Mouse (Mus musculus) kidney, adult 8-10 months (tissue): ENCODE results near the gene Tomm40l.

ENCODE experiments used
- DNase-seq, 2 experiments: peaks; one replicate each; pipeline ENCODE4 v3.0.0; 2022

The Tomm40l gene

GRCm38 (mm10) chr1:171249913-171250600 lies 27.7 kb upstream of the Tomm40l start, which contains the start of gene Adamts4:
Adamts4 (plus strand) TSS chr1:171250421.
- DNase-seq: no peak

- no peak for DNase-seq
Observed at GRCm38 (mm10) chr1:171248386-171249226, 26.3 kb upstream of the Tomm40l start.

DNA sequence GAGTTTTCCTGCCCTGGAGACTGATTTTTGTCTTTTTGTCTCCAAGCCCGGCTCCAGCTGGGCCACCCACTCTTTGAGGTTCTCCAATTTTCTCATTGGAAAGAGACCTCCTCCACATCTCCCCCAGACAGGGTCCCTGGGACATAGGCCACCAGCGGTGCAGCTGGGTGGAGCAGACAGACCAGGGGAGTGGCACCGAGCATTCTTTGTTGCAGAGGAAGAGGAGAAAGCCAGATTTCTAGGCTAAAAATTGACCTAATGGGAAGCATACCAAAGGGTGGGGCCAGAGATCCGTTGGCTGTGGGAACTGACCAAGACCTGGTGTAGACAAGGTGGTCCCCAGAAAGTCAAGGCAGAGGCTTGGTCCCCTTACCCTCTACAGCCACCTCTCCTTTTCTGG lies 25.6 kb upstream of the Tomm40l start:
- DNase-seq: no peak

DNA sequence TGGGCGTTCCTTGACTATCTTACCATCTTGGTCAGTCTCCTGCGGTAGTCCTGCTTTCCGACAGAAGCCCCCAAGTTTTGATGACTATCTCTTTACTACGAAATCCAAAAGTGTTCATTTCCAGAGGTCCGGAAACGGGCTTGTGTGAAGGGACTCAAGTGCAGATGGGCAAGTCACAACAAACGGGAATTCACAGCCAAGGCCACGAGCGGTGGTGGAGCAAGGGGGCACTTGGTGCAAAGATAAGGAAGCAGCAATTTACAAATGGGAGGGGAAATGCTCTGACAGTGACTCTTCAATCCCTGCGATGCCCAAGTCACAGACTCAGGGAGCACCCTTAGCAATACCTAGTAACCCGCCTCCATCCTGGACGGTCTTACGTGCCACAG lies 25.1 kb upstream of the Tomm40l start:
- DNase-seq: no peak

DNA sequence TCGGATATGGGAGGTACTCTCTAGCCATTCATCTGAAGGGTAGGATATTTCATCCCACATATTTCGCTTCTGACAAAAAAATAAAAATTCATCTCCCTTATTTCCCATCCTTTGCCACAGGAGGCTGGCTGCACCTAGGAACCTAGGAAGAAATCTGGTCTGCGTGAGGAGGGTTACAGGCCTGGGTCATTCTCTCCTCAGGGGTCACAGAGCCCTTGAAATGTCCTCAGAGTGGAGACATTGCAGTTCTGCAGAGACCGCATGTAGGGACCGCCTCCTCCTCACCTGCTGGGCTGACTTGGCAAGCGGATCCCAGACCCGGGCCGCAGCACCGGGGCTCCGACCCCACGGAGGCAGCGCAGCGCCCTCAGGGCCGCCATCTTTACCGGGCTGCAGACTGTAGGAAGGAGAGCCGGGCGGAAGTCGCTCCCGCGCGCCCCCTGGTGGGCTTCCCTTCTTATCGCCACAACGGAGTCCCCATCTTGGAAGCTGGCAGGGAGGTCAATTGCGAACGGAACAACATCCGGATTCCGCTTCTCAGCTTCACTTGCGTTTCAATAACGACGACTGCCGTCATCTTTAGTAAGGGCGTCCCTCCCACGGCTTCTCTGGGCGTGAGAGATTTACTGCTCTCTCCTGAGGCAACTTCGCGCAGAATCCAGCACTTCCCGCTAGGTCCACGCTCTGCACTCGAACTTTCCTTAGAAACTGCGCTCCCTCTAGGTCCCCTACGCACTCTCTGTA lies 24.6 kb upstream of the Tomm40l start:
- peak; percentile 97 to 98 for DNase-seq

DNA sequence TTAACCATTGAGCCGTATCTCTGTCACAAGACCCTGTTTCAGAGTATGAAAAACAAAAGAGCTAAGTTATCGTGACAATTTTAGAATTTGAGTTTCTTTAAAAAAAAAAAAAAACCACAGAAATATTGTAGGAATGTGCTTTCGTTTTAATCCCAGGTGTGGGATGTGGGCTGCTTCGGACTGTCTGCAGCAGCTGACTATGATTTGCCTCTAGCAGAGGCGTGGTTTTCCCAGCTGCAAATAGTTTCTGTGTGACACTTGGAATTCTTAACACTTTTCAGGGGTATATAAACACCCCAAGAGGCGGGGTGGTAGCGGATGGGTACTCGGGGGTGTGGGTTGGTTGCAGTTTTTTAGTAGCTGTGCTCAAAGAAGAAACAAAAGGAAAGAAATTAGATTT lies 23.0 kb upstream of the Tomm40l start:
- DNase-seq: no peak

DNA sequence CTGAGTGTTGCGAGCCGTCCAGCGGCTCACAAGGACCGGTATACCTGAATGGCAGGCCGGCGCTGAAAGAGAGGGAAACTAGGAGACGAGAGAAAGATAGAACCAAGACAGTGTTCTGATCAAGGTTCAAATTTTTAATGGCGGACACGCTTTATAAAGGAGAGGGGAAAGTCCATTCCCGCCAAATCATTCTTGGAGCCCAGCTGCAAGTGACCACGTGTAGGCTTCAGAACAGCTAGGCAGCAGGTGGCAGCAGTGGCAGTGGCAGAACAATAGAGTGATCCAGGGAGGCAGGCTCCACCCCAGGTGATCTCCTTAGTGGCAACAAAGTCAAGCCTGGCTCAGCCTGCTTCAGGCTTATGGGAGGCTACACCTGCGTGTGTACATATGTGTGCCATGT lies 19.6 kb upstream of the Tomm40l start:
- DNase-seq: peak in 1 of 2 experiments; percentile 43

GRCm38 (mm10) chr1:171240911-171241310 lies 18.6 kb upstream of the Tomm40l start:
- DNase-seq: no peak

DNA sequence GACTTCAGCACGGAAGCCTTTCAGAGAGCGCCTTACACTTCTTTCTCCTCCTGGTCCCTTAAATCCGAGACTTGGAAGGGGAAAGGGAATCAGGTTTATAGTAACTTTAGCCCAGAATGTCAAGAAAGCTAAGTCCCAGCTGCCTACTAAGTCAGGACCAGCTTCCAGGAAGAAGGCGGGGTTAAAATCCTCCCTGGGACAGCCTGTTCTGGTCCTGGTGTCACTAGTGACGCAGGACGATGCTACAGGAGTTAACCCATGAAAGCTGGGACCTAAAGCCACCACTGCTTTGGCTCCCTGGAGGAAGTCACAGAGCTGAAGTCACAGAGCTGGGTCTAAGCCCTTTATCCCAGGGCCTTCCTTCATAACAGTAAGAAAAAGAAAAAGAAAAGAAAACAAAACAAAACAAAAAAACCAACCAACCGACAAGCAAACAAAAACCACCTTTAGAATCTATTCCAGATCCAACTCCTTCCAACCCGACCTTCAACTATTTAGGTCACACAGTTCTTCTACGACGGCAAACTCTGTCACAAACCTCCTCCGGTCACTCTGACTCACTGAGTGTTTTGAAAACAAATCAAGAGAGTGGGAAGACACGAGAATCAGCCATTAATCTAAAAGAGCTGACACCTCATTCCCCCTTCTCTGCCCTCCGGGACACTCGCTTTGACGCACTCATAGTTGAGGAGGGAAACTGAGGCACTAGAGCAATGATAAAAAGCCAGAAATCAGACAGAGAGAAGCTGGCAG lies 17.9 kb upstream of the Tomm40l start:
- peak in 1 of 2 experiments; percentile 40 for DNase-seq

DNA sequence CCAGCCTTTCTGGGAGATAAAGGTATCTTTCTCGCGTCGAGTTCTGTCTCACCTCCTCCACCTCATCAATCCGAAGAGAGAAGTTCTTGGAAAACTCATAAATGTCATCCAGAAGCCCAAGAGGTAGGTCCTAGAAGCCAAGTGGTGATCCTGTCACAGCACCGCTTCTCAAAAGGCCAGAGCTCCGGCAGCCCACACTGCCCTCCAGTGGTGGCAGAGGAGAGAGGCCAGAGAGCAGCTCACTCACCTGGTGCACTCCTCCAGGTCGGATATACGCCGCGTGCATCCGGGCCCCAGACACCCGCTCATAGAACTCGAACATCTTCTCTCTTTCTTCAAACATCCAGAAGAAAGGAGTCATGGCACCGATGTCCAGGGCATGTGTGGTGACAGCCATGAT lies 16.1 kb upstream of the Tomm40l start:
- peak in 1 of 2 experiments; percentile 69 for DNase-seq

- DNase-seq: no peak
Observed at GRCm38 (mm10) chr1:171237438-171237837, 15.1 kb upstream of the Tomm40l start.

- no peak for DNase-seq
Observed at GRCm38 (mm10) chr1:171235791-171236190, 13.5 kb upstream of the Tomm40l start.

GRCm38 (mm10) chr1:171234538-171234937 lies 12.2 kb upstream of the Tomm40l start:
- no peak for DNase-seq

DNA sequence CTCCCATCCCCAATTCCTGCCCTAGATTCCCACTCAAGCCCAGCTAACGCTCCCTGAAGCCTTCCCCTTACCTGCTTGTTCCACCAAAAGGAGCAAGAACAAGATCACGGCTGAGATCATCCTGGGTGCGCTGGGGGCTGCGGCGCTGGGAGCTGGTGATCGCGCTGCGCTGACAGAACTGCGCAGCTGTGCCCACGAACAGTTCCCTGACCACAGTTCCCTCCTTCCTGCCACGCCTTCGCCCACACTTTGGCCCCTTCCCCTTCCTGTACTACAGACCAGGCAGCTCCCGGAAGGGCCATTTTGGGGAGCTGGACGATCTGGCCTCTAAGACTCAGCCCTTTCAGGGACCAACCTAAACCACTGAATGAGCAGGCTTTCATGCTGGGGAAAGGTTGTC lies 11.8 kb upstream of the Tomm40l start, which contains the start of gene Fcer1g:
Fcer1g (minus strand) TSS at position 240 of the 400 bp plus-strand sequence.
- DNase-seq: no peak

DNA sequence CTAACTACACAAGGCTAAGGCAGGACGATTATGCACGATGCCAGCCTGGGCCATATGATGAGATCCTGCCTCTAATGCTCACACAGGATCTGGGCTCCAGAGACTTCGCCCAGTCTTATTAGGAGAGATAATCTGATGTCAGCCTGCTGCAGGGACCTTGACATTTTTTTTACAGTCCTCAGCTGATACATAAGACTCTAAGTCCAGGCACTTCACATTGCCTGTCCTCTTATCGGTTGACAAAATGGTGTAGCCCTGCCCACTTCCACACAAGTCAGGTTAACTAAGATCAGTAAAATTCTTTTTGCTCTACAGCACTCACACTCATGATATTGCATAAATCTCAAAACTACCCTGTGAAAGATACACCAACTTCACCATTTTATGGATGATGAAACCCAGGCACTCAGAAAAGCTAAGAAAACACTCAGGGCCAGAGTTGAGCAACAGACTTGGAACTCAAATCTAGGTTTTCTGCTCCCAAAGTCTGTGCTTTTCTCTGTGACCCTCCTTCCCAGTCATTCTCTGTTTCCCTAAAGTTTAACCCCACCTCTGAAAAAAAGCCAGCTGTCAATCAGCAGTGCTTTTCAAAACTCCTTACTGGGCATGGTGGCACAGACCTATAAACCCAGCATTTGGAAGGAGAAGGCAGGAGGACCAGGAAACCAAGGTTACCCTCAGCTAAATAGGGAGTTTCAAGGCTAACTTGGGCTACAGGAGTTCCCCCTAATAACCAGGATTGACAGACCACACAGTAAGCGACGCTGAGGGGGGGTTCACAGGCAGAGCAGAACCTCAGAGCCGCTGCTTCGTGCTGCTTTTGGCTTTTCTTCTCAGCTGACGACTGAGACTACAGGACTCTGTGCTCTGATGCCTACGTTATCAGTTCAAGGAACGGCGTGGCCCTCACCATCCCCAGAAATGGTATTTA lies 10.8 kb upstream of the Tomm40l start:
- DNase-seq: no peak

- no peak for DNase-seq
Observed at GRCm38 (mm10) chr1:171232348-171232747, 10.0 kb upstream of the Tomm40l start.

DNA sequence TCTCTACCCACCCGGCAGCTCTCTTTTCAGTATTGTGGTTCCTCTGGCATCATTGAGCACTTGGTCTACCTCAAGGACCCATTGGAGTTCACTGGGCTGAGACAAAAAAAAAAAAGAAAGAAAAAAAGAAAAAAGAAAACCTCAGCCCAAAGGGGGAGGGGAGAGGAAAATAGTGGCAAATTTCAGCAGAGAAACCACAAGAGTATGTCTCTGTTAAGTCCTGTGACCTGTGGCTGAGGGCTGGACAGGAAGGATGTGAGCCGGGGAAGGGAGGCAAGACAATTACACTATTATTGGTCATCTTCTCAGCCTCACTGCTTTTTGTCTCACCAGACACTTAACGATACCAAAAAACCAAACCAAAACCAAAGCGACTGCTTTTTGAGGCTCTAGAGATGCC lies 9.5 kb upstream of the Tomm40l start:
- DNase-seq: no peak

GRCm38 (mm10) chr1:171230215-171230614 lies 7.9 kb upstream of the Tomm40l start:
- DNase-seq: no peak

- DNase-seq: no peak
Observed at GRCm38 (mm10) chr1:171229750-171230149, 7.4 kb upstream of the Tomm40l start.

GRCm38 (mm10) chr1:171227879-171228278 lies 5.6 kb upstream of the Tomm40l start:
- DNase-seq: no peak

DNA sequence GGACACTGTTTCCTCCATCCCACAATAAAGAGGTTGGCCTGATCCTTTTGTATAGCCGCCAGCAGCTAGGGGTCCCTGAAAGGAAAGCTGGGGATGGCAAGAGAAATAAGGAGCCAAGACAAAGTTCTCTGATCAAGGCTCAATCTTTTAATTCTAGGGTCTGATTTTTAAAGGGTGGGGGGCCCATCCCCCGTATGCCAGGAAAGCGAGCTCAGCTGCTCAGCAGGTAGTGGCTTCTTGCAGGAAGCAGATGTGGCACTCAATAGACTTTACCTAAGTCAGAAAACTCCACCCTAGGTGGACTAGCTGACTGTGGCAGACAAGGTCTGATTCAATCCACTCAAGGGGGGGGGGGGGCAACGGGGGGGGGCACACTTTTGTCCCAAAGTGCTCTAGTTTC lies 4.5 kb upstream of the Tomm40l start:
- no peak for DNase-seq
